Mouse (Mus musculus) stomach, embryonic 14.5 days (tissue): ENCODE measurements around the gene Ccsap. TPM values are rescaled to one million over a fixed set of nuclear protein-coding genes. Genes with fewer than 3 reads are reported as not detected.

Source experiments
- ATAC-seq: fragments of 200-750 bp; cut with Nextera tagmentation; 2 replicates; pipeline ENCODE4 v1.8.0; 2017; ENCODE audit warnings: low read depth, moderate TSS enrichment; ENCODE audit not compliant: insufficient number of reproducible peaks, insufficient read depth, low FRiP score
- H3K27ac ChIP-seq: fragments of 300-500 bp; sonication (generic); 2 replicates; pipeline ENCODE4 v1.5.1; 2014; ENCODE audit warnings: mild to moderate bottlenecking, low read length, moderate library complexity, mixed read lengths
- H3K27me3 ChIP-seq: fragments of 300-500 bp; sonication (generic); 2 replicates; pipeline ENCODE4 v1.6.1; 2014; ENCODE audit warnings: low read length, control low read depth, mixed read lengths; ENCODE audit not compliant: control insufficient read depth, insufficient read depth
- H3K36me3 ChIP-seq: fragments of 300-500 bp; sonication (generic); 2 replicates; pipeline ENCODE4 v1.6.1; 2014; ENCODE audit warnings: mild to moderate bottlenecking, control low read depth, low read length, moderate library complexity, mixed read lengths; ENCODE audit not compliant: control insufficient read depth, insufficient read depth
- H3K4me1 ChIP-seq: fragments of 300-500 bp; sonication (generic); 2 replicates; pipeline ENCODE4 v1.6.1; 2014; ENCODE audit warnings: low read length, control low read depth, mixed read lengths; ENCODE audit not compliant: control insufficient read depth, insufficient read depth
- H3K4me2 ChIP-seq: fragments of 300-500 bp; sonication (generic); replicated peaks from 2 replicates; pipeline ENCODE4 v1.6.1; 2014; ENCODE audit warnings: low read depth, low read length, control low read depth
- H3K4me3 ChIP-seq: fragments of 300-500 bp; sonication (generic); 2 replicates; pipeline ENCODE4 v1.5.1; 2014; ENCODE audit warnings: low read depth, low read length, control low read depth
- H3K9ac ChIP-seq: fragments of 300-500 bp; sonication (generic); replicated peaks from 2 replicates; pipeline ENCODE4 v1.6.1; 2014; ENCODE audit warnings: low read depth, mild to moderate bottlenecking, control low read depth, low read length, moderate library complexity, mixed read lengths
- H3K9me3 ChIP-seq: fragments of 300-500 bp; sonication (generic); 2 replicates; pipeline ENCODE4 v1.6.1; 2016; ENCODE audit warnings: low read depth, low read length, control low read depth; ENCODE audit not compliant: control insufficient read depth
- WGBS: fragments of 180-500 bp; shearing (Covaris S2); extraction: QIAGEN DNeasy Blood & Tissue Kit; methylation state at CpG from one replicate; pipeline ENCODE4 v1.1.7; 2014; 5-methylcytosine and 5-hydroxymethylcytosine counted together
- polyA plus RNA-seq: library from polyadenylated mRNA; unstranded; fragments of >200 nt; fragmentation: Nextera tagmentation; extraction: Ambion mirVana; gene quantifications from 2 replicates; pipeline ENCODE4 v1.2.1, GENCODE M21; 2014

Ccsap gene
- polyA plus RNA-seq, 1 experiment from 2014 or later = 4.6 TPM

GRCm38 (mm10) chr8:123842086-123842485 lies 17.9 kb downstream of the Ccsap start:
- Histone ChIP-seq H3K27ac (no peak overlapping the region), H3K4me2 (no peak overlapping the region), H3K9ac (no peak overlapping the region), H3K4me3 (no peak overlapping the region), H3K36me3 (no peaks in the 10 kb centered on the region), H3K27me3 (no peaks in the 10 kb centered on the region), H3K9me3 (no peaks in the 10 kb centered on the region), H3K4me1 (no peaks in the 10 kb centered on the region)
- no peak for ATAC-seq
- 88% methylated on average over 12 of the region's 12 CpGs for WGBS

DNA sequence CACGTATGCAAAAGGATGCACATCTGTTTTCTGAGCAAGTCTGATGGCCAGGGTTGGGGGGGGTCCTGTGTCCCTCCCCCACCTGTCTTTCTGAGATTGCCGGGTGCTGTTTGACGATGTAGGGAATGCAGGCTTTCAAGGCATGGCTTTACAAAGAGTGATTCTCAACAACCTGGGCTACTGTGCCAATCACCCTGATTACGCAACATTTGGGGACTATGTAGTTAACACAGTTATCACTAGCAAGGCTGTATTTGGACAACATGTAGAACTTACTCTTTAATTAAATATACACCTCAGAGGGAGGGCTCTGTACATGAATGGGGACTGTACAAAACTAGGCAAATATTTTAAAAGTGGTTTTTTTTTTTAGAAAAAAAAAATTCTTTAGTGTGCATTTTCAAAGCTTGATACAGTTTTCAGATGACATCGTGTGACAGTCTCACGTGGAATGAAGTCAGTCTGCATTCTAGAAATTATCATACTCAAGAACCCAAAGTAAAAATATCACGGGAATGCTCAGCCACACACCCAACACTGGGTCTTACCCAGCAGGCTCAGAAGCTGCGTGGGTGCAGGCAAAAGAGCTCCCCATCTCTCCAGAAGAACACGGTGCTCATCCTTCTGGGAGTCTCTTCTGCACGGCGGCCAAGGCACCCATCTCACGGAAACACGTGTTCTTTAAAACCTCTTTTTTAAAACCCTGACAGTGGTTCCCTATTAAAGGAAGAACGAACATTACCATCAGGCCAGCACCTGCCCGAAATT lies 19.2 kb downstream of the Ccsap start:
- Histone ChIP-seq H3K27ac (no peak overlapping the region), H3K27me3 (no peaks in the 10 kb centered on the region), H3K4me3 (no peak overlapping the region), H3K4me1 (no peaks in the 10 kb centered on the region), H3K9me3 (no peaks in the 10 kb centered on the region), H3K36me3 (no peaks in the 10 kb centered on the region), H3K4me2 (no peak overlapping the region), H3K9ac (no peak overlapping the region)
- 91% methylated on average over 15 of the region's 15 CpGs for WGBS
- ATAC-seq = no peak

GRCm38 (mm10) chr8:123838496-123838895 lies 21.5 kb downstream of the Ccsap start:
- Histone ChIP-seq H3K9ac (no peak overlapping the region), H3K27ac (no peak overlapping the region), H3K4me2 (no peak overlapping the region), H3K4me3 (no peak overlapping the region), H3K36me3 (peaks cover 5% of the 10 kb centered on the region; the same call in 1 of the 2 replicates), H3K4me1 (no peaks in the 10 kb centered on the region), H3K27me3 (no peaks in the 10 kb centered on the region), H3K9me3 (no peaks in the 10 kb centered on the region)
- no peak for ATAC-seq
- WGBS = 63% methylated on average over 9 of the region's 9 CpGs

- Histone ChIP-seq H3K4me1 (no peaks in the 10 kb centered on the region), H3K9me3 (no peaks in the 10 kb centered on the region), H3K27me3 (no peaks in the 10 kb centered on the region), H3K27ac (no peak overlapping the region), H3K4me3 (no peak overlapping the region), H3K9ac (no peak overlapping the region), H3K36me3 (peaks cover 16% of the 10 kb centered on the region), H3K4me2 (no peak overlapping the region)
- WGBS = 85% methylated on average over 6 of the region's 6 CpGs
- no peak for ATAC-seq
Measured at GRCm38 (mm10) chr8:123836354-123836753, 23.7 kb downstream of the Ccsap start.

DNA sequence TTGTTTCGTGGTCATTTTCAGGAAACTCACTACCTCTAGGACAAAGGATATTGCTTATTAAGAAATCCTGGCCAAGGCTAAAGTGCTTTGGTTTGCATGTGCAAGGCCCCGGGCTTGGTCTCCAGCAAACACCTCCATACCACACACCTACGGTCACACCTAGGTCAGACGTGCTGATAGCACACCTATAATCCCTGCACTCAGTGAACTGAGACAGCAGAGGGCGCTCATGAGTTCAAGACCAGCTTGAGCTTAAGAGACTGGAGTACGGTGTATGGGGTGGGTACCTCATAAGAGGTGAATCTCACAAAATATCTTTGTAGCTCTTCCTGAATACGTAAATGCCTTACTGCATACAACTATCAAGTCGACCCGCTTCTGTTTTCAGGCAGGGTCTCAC lies 24.6 kb downstream of the Ccsap start:
- peaks cover 18% of the 10 kb centered on the region for H3K36me3 ChIP-seq
- H3K9me3 ChIP-seq = no peaks in the 10 kb centered on the region
- H3K4me1 ChIP-seq = no peaks in the 10 kb centered on the region
- no peak for ATAC-seq
- H3K4me2 ChIP-seq = no peak overlapping the region
- 51% methylated on average over 9 of the region's 9 CpGs for WGBS
- no peaks in the 10 kb centered on the region for H3K27me3 ChIP-seq
- H3K9ac ChIP-seq = no peak overlapping the region
- H3K4me3 ChIP-seq = no peak overlapping the region
- H3K27ac ChIP-seq = no peak overlapping the region

DNA sequence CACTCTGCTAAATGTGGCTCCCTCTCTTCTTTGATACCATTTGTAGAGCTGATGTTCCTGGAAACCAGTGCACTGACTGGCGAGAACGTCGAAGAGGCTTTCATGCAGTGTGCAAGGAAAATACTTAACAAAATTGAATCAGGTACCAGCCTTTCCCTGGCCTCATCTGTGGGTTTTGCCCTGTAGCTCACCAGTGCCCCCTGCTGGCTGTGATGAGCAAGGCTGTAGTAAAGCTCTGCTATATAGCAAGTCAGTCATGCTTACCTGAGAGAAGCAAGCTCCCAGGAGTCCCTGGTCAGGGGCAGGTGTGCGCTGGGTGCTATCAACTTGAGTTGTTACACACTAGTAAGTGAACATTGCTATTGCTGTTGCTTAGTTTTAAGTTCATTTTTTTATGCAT lies 27.3 kb downstream of the Ccsap start:
- no peak overlapping the region for H3K9ac ChIP-seq
- H3K4me2 ChIP-seq = no peak overlapping the region
- ATAC-seq = no peak
- H3K9me3 ChIP-seq = no peaks in the 10 kb centered on the region
- peaks cover 38% of the 10 kb centered on the region for H3K36me3 ChIP-seq
- H3K27ac ChIP-seq = no peak overlapping the region
- H3K27me3 ChIP-seq = no peaks in the 10 kb centered on the region
- no peaks in the 10 kb centered on the region for H3K4me1 ChIP-seq
- H3K4me3 ChIP-seq = no peak overlapping the region
- 98% methylated on average over 4 of the region's 4 CpGs for WGBS

GRCm38 (mm10) chr8:123827523-123827922 lies 32.5 kb downstream of the Ccsap start:
- WGBS = 89% methylated on average over 13 of the region's 13 CpGs
- Histone ChIP-seq H3K9me3 (no peaks in the 10 kb centered on the region), H3K9ac (no peak overlapping the region), H3K4me2 (no peak overlapping the region), H3K4me1 (no peaks in the 10 kb centered on the region), H3K4me3 (no peak overlapping the region), H3K27ac (no peak overlapping the region), H3K27me3 (no peaks in the 10 kb centered on the region), H3K36me3 (peaks cover 34% of the 10 kb centered on the region)
- no peak for ATAC-seq

- no peak for ATAC-seq
- peaks cover 33% of the 10 kb centered on the region for H3K36me3 ChIP-seq
- no peak overlapping the region for H3K9ac ChIP-seq
- H3K9me3 ChIP-seq = no peaks in the 10 kb centered on the region
- H3K4me1 ChIP-seq = no peaks in the 10 kb centered on the region
- no peak overlapping the region for H3K27ac ChIP-seq
- H3K27me3 ChIP-seq = no peaks in the 10 kb centered on the region
- H3K4me3 ChIP-seq = no peak overlapping the region
- H3K4me2 ChIP-seq = no peak overlapping the region
- 85% methylated on average over 7 of the region's 7 CpGs for WGBS
Measured at GRCm38 (mm10) chr8:123826758-123827157, 33.3 kb downstream of the Ccsap start.

DNA sequence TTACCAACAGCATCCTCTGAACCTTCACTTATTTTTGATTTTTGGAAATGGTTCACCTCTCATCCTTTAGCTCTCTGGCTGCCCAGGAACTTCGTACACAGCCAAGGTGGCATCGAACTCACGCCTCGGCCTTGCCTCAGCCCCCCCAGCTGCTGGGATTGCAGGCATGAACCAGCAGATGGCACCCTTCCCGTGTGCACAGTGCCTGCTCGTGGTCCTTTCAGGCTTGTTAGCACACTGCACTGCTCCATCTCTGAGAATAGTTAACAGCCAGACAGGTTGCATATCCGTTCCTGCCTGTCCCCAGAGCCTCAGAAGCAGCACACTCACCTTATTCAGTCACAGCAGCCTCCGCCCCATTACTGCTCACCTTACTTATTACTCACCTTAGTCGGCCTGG lies 34.0 kb downstream of the Ccsap start:
- H3K27ac ChIP-seq = no peak overlapping the region
- no peaks in the 10 kb centered on the region for H3K4me1 ChIP-seq
- no peak overlapping the region for H3K4me3 ChIP-seq
- H3K9ac ChIP-seq = no peak overlapping the region
- ATAC-seq = no peak
- H3K9me3 ChIP-seq = no peaks in the 10 kb centered on the region
- WGBS = 61% methylated on average over 9 of the region's 9 CpGs
- peaks cover 33% of the 10 kb centered on the region for H3K36me3 ChIP-seq
- no peak overlapping the region for H3K4me2 ChIP-seq
- H3K27me3 ChIP-seq = no peaks in the 10 kb centered on the region
